Mouse (Mus musculus): ENCODE data around the gene Phgdh.
A peak's percentile ranks its signal among the peaks of the same experiment; 100 is the strongest.

The Phgdh gene

DNA sequence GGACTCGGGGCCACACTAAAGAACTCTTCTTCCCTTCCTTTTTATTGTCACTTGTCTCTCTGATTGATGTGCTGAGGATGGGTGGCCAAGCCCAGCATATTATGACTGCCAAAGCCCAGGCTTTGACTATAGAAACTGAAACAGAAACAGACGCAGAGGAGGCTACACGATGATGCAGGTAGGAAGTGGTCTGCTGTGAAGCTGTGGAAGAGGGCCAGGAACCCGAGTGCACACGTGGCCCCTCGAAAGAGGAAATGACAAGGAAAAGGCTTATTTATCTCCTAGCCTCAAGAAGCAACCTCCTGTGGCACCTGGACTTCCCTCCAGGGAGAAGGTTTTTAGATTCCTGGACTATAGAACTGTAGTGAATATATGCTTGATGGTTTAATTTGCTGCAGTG is 8.3 kb upstream of the Phgdh start:
- DNase-seq (ENCODE audit: low spot score in 2 of 2): no peak

DNA sequence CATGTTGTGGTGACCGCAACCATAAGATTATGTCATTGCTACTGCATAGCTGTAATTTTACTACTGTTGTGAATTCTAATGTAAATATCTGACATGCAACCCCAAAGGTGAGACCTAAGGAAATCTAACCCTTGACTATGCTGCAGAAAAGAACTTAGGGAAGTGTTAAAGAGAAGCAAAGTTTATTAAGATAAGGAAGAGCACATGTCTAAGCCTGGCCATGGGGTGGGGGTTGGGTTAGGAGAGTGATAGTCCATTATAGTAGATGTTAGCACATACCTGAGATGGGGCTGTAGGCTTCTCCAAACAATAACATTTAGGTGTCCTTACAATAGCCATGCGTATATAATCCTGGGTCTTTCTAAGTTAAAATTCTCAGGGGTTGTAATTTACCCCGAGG is 3.4 kb upstream of the Phgdh start:
- DNase-seq (ENCODE audit: low spot score in 2 of 2): no peak

DNA sequence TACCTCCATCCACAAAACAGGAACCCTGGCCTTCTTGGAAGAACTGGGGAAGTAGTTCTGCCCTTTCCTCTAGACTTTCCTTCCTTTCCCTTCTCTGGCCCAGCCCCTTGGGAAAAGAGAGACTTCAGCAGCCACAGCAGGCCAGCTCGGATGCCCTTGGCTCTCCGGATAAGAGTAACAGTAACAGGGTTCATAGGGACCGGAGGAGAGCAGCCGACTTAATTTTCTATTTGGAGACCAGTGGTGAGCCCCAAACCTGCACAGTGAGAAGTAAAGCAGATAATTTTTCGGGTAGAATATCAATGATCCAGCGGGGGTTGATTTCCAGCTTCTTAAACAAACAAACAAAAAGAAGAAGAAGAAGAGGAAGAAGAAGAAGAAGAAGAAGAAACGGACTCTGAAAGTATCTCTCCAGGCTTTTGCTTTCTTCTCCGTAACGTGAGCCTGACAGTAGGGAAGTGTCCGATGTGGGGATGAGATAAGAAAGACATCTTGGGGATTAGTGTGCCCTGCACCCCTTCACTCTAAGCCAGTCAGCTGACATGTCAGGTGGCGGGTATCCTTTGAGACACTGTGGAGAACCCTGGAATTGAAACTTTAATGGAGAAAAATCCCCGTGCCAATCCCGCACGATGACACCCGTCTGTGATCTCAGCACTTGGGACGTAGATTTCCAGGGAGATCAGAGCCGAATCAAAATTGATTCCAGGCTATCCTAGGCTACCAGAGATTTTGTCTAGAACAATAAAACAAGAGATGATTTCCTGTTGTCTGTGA is 1.2 kb upstream of the Phgdh start:
- no peak for DNase-seq (ENCODE audit: low spot score in 2 of 2)

DNA sequence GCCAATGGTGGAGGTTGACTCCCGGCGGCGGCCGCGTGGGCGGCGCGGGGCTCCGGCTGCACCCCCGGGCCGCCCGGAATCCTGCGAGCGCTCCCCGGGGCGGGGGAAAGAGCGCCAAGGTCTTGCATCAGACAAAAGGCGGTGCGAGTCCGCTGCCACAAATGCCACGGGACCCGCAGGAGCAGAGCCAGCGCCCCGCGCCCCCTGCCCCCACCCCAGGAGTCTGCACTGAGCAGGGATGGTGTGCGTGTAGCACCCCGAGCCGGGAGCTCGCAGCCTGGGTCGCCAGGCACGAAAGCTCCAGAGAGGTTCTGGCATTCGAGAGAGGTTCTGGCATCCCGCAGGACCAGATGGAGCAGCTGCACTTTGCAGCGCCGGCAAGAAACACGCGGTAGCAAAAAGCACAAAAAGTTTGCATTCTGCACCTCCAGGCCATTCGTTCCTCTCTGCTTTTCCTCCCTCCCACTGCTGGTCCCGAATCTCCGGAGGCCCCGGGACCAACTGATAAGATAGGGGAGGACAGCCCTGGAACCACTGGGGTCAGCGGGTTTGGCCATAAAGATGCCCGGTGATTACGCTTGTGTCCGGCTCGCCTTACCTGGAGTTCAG is 589 bp downstream of the Phgdh start:
- peak in 1 of 2 experiments; percentile 30 for DNase-seq (ENCODE audit: low spot score in 2 of 2)

DNA sequence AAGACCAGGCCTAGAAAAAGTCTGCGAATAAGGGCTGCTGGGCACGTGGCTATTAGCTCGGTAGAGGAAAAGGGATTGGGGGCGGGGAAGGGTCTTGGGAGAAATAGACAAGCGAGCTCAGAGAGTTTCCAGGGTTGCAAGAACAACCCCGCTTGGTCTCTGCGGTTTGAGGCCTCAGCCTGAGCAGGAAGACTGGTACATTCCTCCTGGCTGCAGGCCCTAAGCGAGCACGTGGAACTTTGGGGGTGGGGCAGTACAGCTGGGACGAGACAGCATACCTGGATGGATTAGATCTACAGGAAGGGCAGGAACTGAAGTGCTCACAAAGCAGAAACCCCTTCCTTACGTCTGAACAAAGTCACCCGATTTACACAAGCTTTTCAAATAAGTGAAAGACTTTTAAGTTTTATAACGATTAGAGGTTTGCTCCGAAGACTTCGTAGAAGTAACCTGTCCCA is 1.2 kb downstream of the Phgdh start:
- peak; percentile 37 to 39 for DNase-seq (ENCODE audit: low spot score in 2 of 2)

DNA sequence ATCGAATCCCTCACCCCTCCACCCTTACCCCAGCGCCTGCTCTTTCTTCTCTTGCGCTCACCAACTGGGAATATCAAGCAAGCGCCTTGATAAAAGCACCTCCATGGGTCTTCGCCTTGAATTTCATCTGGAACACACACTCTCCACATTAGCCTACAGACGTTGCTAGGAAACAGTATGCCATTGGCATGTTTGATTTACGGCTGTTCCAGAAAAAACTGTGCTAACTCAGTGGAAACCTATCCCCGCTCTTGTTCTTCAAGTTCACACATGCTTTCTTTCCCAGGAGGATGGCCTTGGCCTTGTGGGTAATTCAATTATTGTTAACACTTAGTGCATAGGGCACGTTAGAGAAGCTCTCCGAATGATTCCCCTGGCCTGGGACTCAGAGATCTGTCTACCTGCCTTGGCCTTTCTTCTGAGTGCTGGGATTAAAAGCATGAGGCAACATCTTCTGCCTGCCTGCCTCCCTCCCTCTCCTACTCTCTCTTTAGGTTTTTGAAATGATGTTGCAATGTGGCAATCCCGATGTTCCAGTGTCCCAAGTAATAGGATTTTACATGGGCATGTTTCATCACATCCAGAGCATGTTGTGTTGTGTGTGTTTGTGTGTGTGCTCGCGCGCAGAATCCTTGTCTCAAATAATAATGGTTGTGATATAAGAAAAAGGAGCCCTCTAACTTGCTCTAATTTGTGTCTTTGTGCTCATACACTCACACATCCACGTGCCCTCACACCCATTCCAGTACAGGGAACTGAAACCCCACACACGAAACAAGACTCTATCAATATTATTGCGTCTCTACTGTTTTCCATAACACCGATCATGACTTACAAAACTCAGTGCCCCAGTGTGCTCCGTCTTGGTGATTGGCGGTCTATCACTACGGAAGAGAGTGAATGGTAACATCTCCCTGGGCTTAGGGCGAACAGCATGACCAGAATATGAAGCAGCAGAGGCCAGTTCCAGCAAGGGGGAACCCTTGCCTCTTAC is 2.8 kb downstream of the Phgdh start:
- no peak for DNase-seq (ENCODE audit: low spot score in 2 of 2)

DNA sequence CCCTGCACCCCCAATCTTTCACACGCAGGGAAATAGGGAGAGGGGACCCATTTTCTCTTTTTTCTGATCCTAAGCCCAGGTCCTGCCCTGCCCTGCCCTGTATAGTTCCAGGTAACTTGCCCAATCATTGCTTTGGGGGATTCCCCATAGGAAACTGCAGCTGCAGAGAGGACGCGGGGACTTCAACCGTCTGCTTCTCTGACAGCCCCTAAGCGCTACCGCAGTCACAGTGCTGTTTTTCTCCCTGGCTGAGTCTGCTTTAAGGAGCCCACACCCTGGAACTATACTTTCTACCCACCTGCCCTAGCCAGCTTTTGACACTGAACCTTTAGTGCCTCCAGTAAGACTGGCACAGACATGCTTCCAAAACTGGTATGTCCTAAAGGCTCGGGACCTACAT is 3.9 kb downstream of the Phgdh start:
- no peak for DNase-seq (ENCODE audit: low spot score in 2 of 2)

DNA sequence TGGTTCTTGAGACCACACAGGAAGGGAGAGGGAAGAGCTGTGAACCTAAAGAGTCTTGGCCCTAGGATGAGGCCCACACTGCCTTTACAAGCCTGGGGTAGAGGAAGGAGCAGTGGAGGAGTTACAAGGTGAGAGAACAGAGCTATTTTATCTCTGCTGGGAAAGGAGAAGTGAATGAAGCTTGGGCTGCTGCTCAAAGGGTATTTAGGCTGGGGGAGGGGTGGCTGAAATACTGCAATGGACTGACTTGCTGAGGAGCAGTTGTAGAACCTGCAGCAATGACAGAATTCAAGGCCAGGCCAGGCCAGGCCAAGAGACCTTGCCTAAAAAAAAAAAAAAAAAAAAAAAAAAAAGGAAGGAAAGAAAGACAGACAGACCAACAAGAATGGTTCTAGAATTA is 4.5 kb downstream of the Phgdh start:
- DNase-seq (ENCODE audit: low spot score in 2 of 2): no peak

DNA sequence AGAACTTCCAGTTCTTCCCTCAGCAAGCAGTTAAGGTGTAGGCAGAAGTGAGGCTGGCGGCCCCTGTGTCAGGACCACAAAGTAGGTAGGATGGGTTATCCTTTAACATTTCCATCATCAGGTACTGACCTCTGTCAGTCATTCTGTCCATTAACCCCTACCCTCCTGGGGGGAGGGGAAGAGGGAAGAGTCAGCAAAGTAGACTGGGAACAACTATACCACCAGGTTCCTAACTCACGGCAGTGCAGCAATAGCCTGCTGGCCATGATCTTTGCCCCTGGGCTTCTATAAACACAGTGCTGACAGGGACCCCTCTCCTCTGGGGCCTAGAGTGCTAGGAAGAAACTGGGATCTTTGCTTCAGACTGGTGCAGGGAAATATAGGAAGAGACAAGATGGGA is 5.8 kb downstream of the Phgdh start:
- no peak for DNase-seq (ENCODE audit: low spot score in 2 of 2)

DNA sequence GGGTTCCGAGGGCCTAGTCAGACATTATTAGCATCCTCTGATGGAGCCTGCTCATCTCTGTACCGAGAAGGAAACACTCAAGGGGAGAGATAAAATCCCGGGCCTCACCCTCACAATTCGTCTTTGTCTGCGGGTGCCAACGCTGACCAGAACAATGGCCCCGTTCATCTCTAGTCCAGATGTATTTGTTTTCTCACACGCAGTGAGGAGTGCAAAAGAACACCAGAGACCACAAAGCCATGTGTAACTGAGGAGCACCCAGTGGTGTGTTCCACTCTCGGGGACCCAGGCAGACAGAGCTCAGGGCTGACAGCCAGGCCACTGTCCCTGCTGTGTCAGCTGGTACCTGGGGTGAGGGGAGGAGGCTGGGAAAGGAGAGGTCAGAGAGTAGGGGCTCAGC is 15.6 kb downstream of the Phgdh start:
- DNase-seq (ENCODE audit: low spot score in 2 of 2): no peak

DNA sequence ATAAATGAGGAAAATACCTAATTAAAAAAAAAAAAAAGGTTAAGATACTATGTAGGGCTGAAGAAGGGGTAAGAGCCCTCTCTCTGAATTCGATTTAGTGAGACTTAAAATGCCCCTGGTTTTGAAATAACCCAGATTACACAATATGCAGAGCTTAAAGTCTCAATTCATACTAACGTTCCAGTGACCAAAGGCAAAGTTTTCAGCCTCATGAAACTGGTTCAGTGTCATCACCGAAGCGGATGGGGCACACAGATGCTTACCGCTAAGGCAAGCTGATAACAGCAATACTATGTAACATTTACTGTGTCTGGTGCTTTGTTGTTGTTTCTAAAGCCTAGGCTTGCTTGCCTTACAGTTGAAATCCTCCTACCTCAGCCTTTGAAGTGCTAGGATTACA is 17.6 kb downstream of the Phgdh start:
- no peak for DNase-seq (ENCODE audit: low spot score in 2 of 2)

DNA sequence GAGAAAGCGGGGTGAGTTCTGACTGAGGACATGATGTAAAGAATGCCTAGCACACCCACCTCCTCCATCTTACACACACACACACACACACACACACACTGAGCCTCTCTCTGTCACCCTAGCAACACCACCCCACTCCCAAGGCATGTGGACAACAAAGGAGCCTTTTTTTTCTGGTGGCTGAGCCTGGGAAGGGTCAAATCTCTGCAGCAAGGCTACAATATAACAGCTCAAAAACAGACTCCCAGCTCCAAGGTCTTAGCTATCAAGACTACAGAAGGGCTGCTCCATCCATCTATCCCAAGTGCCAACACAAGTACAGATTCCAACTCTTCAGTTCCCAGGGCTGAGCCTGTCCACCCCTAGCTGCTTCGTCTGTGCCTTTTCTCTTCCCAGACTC is 20.6 kb downstream of the Phgdh start:
- DNase-seq (ENCODE audit: low spot score in 2 of 2): peak in 1 of 2 experiments; percentile 32

DNA sequence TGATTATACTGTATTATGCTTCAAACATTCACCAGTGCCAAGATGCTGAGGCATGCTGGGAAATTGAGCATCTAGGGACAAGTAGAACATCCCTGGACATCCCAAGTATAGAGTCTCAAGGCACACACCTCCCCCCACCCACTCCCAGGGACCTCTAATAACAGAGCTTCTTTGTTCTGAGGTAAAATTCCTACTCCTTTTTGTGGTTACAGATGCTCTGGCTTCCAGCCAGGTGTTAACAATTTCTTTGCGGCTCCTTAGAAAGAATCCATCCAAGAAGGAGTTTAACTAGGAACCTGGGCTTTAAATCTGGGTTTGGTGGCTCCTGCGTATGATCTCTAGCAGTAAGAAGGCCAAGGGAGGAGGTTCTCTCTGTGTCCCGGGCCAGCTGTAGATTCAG is 22.6 kb downstream of the Phgdh start:
- peak in 1 of 2 experiments; percentile 37 for DNase-seq (ENCODE audit: low spot score in 2 of 2)

DNA sequence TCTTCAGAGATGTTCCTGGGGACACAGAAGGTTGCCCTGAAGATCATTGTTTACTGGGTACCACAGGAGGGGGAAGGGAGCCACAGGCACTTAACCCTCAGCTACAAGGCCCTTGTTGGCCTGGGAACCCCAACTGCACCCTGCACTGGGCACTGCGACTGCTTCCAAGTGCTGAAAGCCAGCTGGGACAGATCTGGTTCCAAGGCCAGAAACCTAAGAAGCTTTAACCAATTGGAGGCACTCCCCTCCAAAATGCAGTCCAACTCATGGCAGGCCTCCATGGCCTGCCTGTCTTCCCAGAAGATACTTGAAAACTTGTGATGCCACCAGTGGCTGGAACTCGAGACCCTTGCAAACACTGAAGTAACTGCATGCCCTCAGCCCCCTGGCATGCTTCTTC is 24.6 kb downstream of the Phgdh start:
- DNase-seq (ENCODE audit: low spot score in 2 of 2): no peak

DNA sequence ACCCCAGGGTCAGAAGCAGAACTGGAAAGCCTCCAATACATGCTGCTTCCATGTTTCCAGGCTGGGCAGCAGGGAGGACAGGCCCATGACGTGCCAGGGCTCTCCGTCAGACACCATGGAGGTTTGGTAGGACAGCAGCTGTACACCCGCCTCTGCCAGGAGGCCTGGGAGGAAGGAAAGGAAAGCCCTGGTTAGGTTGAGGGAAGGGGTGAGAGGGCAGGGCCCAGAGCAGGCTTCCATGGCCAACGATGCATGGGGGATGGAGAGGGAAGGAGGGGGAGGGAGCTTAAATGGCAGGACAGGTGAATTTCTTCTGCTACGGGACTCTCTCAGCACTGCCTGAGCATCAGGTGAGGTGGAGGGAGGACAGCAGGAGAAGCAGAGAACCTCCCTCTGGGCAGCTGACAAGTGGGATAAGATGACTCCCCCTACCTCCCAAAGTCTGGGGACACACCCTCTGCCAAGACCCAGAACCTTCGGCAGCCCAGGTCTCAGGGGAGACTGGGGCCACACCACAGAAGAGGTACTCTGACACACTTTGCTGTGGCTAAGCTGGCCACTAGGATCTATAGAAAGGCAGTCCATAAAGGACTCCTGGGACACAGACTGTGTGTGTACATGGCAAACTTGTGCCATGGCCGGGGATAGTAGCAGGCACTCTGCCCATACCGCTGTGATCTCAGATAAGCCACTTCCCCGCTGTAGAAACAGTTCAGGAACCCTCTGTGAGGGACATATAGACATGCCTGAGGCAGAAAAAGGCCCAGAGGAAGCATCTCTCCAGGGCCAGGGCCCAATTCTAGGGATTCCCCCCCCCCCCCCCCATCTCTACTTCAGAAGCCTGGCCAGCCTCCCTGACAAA is 26.3 kb downstream of the Phgdh start:
- no peak for DNase-seq (ENCODE audit: low spot score in 2 of 2)

DNA sequence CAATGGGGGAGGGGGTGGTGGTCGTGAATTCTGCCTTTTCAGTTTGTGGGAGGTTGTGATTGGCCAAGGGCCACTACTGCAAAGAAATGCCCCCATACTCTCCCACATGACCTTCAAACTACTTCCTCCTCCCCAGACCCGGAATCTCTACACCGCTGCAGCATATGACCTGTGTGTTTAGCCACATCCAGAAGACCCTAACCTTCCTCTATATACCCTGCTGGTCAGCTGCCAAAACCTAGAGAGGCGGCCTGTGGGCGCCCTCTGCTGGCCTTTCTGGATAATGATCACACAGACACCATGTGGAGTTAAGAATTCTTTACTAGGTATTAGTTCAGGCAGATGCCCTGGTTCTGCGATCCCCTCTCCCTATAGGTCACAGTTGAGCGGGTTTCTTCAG is 26.9 kb downstream of the Phgdh start:
- DNase-seq (ENCODE audit: low spot score in 2 of 2): peak; percentile 50 to 54

DNA sequence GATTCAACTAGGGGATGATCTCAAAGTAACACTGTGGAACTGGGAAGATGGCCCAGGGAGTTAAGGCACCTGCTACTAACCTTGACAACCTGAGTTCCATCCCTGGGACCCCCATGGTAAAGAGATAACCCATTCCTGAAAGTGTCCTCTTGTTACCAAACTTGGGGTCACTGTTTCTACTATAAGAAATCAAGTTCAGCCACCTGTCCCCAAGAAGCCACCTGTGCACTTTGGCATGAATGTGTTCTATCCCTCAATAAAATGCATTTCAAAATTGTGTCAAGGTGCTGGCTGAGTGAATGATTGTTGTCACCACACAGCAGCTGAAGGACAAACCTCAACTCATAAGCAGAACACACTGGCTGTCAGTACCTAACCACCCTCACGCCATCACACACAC is 29.3 kb downstream of the Phgdh start:
- DNase-seq (ENCODE audit: low spot score in 2 of 2): no peak

DNA sequence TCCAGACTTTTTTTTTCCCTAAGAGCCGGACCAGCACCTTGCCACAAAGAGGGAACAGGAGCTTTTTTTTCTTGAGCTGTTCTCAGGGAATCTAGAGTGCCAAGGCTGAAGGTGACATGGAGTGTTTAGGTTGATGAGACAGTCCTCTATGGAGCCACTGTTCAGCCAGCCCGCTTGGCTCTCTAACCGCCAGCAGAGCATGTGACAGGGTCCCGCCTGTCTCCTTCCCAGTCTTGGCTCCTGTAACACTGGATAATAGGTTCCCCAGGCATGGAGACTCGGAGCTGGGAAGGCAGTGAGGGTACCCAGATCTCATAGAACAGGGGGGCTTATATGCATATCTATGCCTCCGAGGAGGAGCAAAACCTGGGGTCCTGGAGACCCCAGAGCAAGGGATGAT is 31.2 kb downstream of the Phgdh start:
- DNase-seq (ENCODE audit: low spot score in 2 of 2): no peak

DNA sequence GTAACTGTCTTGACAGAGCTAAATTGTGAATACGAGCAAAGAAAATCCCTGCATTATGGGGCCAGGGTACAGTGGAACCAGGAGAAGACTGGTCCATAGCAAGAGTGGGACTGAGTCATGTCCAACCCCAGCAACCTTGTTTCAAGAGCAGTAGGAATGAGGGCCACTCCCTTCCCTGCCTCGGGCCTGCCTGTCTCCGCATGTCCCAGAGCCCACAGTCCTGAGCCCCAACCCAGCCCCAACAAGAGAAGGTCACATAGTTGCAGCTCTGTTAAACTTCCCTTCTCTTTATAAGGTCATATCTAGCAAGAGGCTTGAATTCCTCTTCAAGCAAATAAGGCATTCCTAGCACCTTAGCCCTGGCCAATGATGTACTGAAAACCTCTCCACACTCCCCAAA is 38.0 kb downstream of the Phgdh start:
- DNase-seq (ENCODE audit: low spot score in 2 of 2): no peak

DNA sequence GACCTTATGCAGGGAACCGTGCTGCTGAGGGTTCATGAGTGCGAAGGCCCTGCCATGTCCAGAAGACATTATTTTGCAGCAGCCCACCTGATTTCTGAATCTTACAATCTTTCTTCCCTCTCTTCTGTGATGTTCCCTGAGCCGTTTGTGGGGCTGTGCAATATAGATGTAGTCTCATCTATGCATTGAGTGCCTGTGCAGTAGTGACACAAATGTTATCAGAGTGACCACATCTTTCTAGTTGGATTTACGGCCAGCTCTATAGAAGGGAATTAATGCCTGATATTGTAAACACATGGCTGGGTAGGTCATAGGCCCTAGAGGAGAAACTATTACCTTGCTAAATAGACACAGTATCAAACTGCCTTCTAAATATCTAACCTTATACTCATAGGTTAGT is 39.5 kb downstream of the Phgdh start:
- DNase-seq (ENCODE audit: low spot score in 2 of 2): no peak

DNA sequence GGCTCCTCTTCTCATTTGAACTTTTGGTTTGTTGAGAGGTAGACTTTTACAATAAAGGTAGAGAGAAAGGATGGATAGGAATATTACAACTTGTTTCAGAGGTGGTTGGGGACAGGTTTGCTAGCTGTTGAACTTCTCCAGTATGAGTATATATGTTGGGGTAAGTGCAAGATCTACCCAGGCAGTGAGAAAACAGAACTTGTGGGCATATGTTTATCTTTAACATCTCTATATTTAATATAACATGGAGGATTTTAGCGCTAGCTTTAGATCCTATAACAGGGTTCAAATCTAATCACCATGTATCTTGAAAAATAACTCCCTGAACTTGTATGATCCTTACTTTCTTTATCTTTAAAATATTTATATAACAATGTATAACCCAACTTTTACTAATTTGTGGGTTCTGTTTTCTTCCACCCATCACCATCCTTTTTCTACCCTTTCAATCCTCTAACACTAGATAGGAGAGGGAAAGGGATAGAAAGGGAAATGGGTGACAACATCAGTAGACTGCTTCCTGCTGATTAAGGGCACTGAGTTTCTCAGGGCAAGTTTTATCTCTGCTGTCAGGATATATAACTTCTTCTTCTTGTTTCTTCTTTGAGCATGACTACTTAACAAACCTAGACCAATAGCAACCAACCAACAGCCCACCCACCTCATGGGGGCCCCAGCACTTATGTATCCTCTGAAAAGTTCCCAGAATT is 40.2 kb downstream of the Phgdh start:
- DNase-seq (ENCODE audit: low spot score in 2 of 2): no peak

Data from frontal cortex, postnatal 36 days (tissue).